Mouse (Mus musculus): ENCODE results near the gene Trim2. TPM values are rescaled to one million over a fixed set of nuclear protein-coding genes. Genes with fewer than 3 reads are reported as not detected.

Trim2 gene
- polyA plus RNA-seq, 1 experiment from 2014 or later, result 137 TPM

DNA sequence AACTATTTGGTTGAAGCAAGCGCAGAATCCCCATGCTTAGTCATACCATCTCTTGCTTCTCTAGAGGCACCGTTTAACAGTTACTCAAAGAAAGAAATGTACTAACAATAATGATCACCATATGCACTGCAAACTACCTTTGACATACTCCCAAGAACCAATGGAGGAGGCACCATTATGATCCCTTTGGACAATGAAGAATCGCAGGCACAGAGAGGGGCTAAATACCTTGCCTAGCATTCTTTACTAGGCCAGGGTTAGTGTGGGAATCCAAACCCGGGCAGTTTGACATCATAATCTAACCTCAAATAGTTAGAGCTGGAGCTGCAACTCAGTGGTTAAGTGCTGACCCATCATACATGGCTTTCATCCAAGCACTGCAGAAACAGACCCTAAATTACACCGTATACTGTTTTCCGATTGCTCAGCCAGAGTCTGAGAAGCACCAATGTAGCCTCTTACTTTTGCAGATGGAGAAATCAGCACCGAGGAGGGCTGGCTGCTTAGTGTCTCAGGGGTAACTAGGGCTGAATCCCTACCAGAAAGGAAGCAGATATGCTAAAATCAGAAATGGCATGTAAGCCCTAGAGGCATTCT lies 97.7 kb downstream of the Trim2 start:
- ATAC-seq (ENCODE audit: low FRiP score), result no peak
- no peak overlapping the region for H3K4me3 ChIP-seq
- no peaks in the 10 kb centered on the region for H3K9me3 ChIP-seq
- 0 out of 2 replicates have a peak overlapping the region, but pooled peaks have one; percentile 9 for H3K27ac ChIP-seq
- H3K9ac ChIP-seq, result no peak overlapping the region
- no peaks in the 10 kb centered on the region for H3K27me3 ChIP-seq
- H3K4me1 ChIP-seq (replicated peaks), result peaks cover 37% of the 10 kb centered on the region
- peaks cover 56% of the 10 kb centered on the region for H3K36me3 ChIP-seq
- WGBS, result 89% methylated on average over 7 of the region's 7 CpGs
- H3K4me2 ChIP-seq, result no peak overlapping the region

- no peaks in the 10 kb centered on the region for H3K27me3 ChIP-seq
- ATAC-seq (ENCODE audit: low FRiP score), result no peak
- H3K4me3 ChIP-seq, result no peak overlapping the region
- H3K9me3 ChIP-seq, result no peaks in the 10 kb centered on the region
- peaks cover 35% of the 10 kb centered on the region for H3K4me1 ChIP-seq (replicated peaks)
- no peak overlapping the region for H3K9ac ChIP-seq
- H3K27ac ChIP-seq, result no peak overlapping the region
- peaks cover 56% of the 10 kb centered on the region for H3K36me3 ChIP-seq
- H3K4me2 ChIP-seq, result no peak overlapping the region
- 94% methylated on average over 7 of the region's 7 CpGs for WGBS
Measured at GRCm38 (mm10) chr3:84208475-84208874, 98.2 kb downstream of the Trim2 start.

DNA sequence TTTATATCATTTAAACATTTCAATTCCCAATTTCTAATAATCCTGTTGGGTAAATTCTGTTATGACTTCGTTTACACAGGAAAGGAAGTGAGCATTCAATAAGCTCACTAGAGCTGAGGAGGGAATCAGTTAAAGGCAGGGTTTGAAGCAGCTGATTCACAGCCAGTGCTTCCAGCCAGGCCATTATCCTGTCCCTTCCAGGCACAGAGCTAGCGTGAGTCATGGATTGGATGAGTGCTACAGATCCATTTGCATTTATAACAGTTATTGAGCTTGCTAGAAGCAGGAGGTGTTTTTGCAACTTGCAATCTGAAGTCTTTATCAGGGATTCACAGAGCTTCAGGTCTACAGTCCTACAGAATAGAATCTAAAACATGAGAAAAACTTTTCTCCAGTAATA lies 99.3 kb downstream of the Trim2 start:
- H3K36me3 ChIP-seq, result peaks cover 57% of the 10 kb centered on the region
- WGBS, result 58% methylated on average over 2 of the region's 2 CpGs
- H3K27me3 ChIP-seq, result no peaks in the 10 kb centered on the region
- no peak overlapping the region for H3K9ac ChIP-seq
- ATAC-seq (ENCODE audit: low FRiP score), result no peak
- no peak overlapping the region for H3K27ac ChIP-seq
- H3K4me3 ChIP-seq, result no peak overlapping the region
- H3K4me2 ChIP-seq, result no peak overlapping the region
- no peaks in the 10 kb centered on the region for H3K9me3 ChIP-seq
- peaks cover 27% of the 10 kb centered on the region for H3K4me1 ChIP-seq (replicated peaks)

DNA sequence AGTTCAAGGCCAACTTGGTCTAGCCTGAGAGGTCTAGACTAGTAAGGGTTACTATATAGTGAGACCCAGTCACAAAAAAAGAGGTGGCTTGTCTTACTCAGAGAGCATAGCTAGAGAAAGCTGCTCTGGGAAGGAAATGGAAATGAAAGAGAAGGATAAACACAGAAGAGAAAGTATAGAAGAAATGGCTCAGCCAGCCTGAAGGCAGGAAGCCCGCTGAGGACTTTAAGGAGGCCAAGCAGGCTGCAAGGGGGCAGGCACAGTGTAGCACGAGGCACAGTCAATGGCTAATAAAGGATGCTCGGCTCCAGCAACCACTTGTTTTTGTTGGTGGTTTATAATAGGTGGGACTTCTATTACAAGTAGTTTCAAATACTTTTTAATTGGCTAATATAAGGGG lies 100.6 kb downstream of the Trim2 start:
- Histone ChIP-seq H3K27me3 (no peaks in the 10 kb centered on the region), H3K36me3 (peaks cover 64% of the 10 kb centered on the region), H3K4me2 (no peak overlapping the region), H3K27ac (no peak overlapping the region), H3K9ac (no peak overlapping the region), H3K9me3 (no peaks in the 10 kb centered on the region), H3K4me1 (replicated peaks) (peaks cover 30% of the 10 kb centered on the region), H3K4me3 (no peak overlapping the region)
- no peak for ATAC-seq (ENCODE audit: low FRiP score)
- WGBS, result 88% methylated on average over 3 of the region's 3 CpGs

DNA sequence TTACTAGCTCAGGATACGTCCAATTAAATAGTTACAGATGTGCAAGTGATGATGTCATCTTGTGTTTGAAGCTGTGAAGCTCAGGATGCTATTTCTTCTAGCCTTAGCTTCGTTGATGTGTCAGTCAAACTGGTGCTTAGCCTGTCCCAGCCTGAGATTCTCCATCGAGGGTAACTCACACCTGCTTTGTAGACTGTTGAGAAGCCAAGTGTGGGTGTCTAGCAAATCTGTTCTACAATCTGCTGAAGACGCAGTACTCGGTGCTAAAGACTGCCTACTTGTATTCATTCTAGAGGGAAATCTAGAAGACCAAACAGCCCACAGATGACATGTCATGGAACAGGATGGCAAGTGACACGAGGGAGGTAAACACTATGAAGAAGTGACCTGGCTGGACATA lies 101.0 kb downstream of the Trim2 start:
- Histone ChIP-seq H3K4me3 (no peak overlapping the region), H3K4me2 (no peak overlapping the region), H3K27me3 (no peaks in the 10 kb centered on the region), H3K36me3 (peaks cover 64% of the 10 kb centered on the region), H3K27ac (no peak overlapping the region), H3K4me1 (replicated peaks) (peaks cover 30% of the 10 kb centered on the region), H3K9me3 (no peaks in the 10 kb centered on the region), H3K9ac (no peak overlapping the region)
- 93% methylated on average over 6 of the region's 6 CpGs for WGBS
- ATAC-seq (ENCODE audit: low FRiP score), result no peak

DNA sequence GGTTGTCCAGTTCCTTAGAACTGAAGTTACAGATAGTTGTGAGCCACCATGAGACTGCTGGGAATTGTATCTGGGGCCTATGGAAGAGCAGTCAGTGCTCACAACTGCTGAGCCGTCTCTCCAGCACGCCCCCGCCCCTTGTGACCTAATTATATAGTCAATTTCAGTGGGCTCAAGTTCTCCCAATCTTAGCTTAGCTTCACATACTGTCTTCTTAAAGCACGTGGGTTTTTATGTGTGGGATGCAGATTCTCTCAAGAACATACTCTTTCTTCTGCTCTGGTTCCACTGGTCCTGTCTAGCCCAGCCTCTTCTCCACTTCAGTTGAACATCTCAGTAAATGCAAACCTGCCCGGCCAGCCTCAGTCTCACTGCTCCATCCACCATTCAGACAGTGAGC lies 102.0 kb downstream of the Trim2 start:
- ATAC-seq (ENCODE audit: low FRiP score), result no peak
- H3K9ac ChIP-seq, result no peak overlapping the region
- no peak overlapping the region for H3K4me2 ChIP-seq
- no peaks in the 10 kb centered on the region for H3K9me3 ChIP-seq
- 88% methylated on average over 5 of the region's 5 CpGs for WGBS
- no peaks in the 10 kb centered on the region for H3K27me3 ChIP-seq
- peaks cover 61% of the 10 kb centered on the region for H3K36me3 ChIP-seq
- H3K4me3 ChIP-seq, result no peak overlapping the region
- H3K27ac ChIP-seq, result no peak overlapping the region
- peaks cover 24% of the 10 kb centered on the region for H3K4me1 ChIP-seq (replicated peaks)

GRCm38 (mm10) chr3:84200559-84201420 lies 105.9 kb downstream of the Trim2 start:
- Histone ChIP-seq H3K9ac (no peak overlapping the region), H3K4me3 (no peak overlapping the region), H3K36me3 (peaks cover 34% of the 10 kb centered on the region), H3K4me1 (replicated peaks) (peaks cover 16% of the 10 kb centered on the region), H3K27me3 (no peaks in the 10 kb centered on the region), H3K27ac (peak overlapping the region; percentile 79), H3K4me2 (no peak overlapping the region), H3K9me3 (no peaks in the 10 kb centered on the region)
- peak; percentile 82 for ATAC-seq (ENCODE audit: low FRiP score)
- 47% methylated on average over 13 of the region's 13 CpGs for WGBS

GRCm38 (mm10) chr3:84199516-84199915 lies 107.2 kb downstream of the Trim2 start:
- no peak overlapping the region for H3K27ac ChIP-seq
- no peak overlapping the region for H3K4me3 ChIP-seq
- H3K9me3 ChIP-seq, result no peaks in the 10 kb centered on the region
- no peak overlapping the region for H3K4me2 ChIP-seq
- H3K27me3 ChIP-seq, result no peaks in the 10 kb centered on the region
- H3K9ac ChIP-seq, result no peak overlapping the region
- no peak for ATAC-seq (ENCODE audit: low FRiP score)
- peaks cover 16% of the 10 kb centered on the region for H3K4me1 ChIP-seq (replicated peaks)
- 96% methylated on average over 9 of the region's 9 CpGs for WGBS
- H3K36me3 ChIP-seq, result peaks cover 22% of the 10 kb centered on the region

DNA sequence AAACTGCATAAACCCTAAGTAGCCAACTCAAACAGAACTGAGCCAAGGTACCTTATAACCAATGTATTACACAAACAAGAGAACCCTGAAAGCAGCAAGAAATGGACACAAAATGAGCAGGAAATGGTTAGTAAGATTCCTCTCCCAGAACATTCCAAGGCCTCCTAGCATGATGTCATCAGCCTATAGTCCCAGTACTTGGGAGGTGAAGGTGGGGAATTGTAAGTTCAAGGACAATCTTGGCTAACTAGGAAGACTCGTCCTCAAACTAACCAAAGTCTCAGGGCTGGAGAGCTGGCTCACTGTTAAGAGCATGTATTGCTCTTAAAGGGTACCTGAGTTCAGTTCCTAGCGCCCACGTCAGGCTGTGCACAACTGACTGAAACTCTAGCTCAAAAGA lies 108.4 kb downstream of the Trim2 start:
- ATAC-seq (ENCODE audit: low FRiP score), result no peak
- Histone ChIP-seq H3K9ac (no peak overlapping the region), H3K27me3 (no peaks in the 10 kb centered on the region), H3K9me3 (no peaks in the 10 kb centered on the region), H3K36me3 (peaks cover 27% of the 10 kb centered on the region), H3K4me3 (no peak overlapping the region), H3K4me2 (no peak overlapping the region), H3K27ac (no peak overlapping the region), H3K4me1 (replicated peaks) (peaks cover 16% of the 10 kb centered on the region)
- 94% methylated on average over 3 of the region's 3 CpGs for WGBS

GRCm38 (mm10) chr3:84193881-84194280 lies 112.8 kb downstream of the Trim2 start:
- Histone ChIP-seq H3K27ac (no peak overlapping the region), H3K4me2 (no peak overlapping the region), H3K27me3 (no peaks in the 10 kb centered on the region), H3K9ac (no peak overlapping the region), H3K9me3 (no peaks in the 10 kb centered on the region), H3K4me1 (replicated peaks) (peaks cover 19% of the 10 kb centered on the region), H3K4me3 (no peak overlapping the region), H3K36me3 (peaks cover 57% of the 10 kb centered on the region)
- 51% methylated on average over 4 of the region's 4 CpGs for WGBS
- ATAC-seq (ENCODE audit: low FRiP score), result no peak

DNA sequence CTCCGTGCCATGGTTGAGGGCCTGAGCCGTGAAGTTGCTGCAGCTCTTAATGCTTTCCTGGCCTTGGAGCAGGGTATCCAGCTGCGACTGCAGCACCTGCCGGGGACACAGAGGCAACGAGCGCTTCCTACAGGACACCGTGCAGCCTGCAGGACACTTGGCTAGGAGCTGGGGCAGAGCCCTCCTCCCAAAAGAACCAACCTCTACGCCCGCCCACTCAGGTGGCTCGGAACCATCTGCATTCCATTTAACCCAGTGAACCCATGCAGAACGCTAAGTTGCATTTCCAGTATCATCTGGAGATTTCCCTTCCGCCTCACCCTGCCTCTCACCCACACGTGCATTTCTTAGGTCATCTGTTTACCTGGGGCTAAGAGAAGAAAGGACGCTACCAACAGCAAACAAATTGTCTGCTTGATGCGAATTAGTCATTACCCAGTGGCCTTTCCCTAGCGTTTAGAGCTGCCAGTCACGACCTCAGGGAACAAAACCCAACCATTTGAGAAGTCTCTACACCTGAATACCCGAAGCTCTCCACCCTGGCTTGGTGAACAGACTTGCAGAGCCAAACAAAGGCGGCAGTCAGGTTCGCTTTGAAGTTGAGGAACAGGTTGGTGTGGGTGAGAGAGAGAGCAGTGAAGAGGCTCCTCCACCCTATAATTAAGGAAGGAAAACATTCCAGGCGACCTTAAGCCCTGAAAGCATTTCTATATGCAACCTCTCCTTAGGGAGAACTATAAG lies 115.4 kb downstream of the Trim2 start:
- peak overlapping the region; percentile 29 for H3K4me2 ChIP-seq
- 47% methylated on average over 21 of the region's 21 CpGs for WGBS

GRCm38 (mm10) chr3:84190513-84191061 lies 116.1 kb downstream of the Trim2 start:
- peak; percentile 40; the same call in 1 of the 2 replicates for ATAC-seq (ENCODE audit: low FRiP score)
- no peaks in the 10 kb centered on the region for H3K27me3 ChIP-seq
- peak overlapping the region; percentile 29 for H3K4me2 ChIP-seq
- no peak overlapping the region for H3K4me3 ChIP-seq
- H3K9me3 ChIP-seq, result no peaks in the 10 kb centered on the region
- H3K9ac ChIP-seq, result peak overlapping the region; percentile 35; the same call in 1 of the 2 replicates
- WGBS, result 22% methylated on average over 41 of the region's 41 CpGs
- peaks cover 54% of the 10 kb centered on the region for H3K36me3 ChIP-seq
- 0 out of 2 replicates have a peak overlapping the region, but pooled peaks have one; percentile 19 for H3K27ac ChIP-seq
- peaks cover 19% of the 10 kb centered on the region for H3K4me1 ChIP-seq (replicated peaks)

More for the DNA sequence above, 115.4 kb downstream of the Trim2 start:
- 0 out of 2 replicates have a peak overlapping the region, but pooled peaks have one; percentile 19 for H3K27ac ChIP-seq
- peaks cover 58% of the 10 kb centered on the region for H3K36me3 ChIP-seq
- no peak overlapping the region for H3K4me3 ChIP-seq
- no peaks in the 10 kb centered on the region for H3K9me3 ChIP-seq
- peak; percentile 4; the same call in 1 of the 2 replicates for ATAC-seq (ENCODE audit: low FRiP score)
- H3K4me1 ChIP-seq (replicated peaks), result peaks cover 19% of the 10 kb centered on the region
- H3K9ac ChIP-seq, result no peak overlapping the region
- H3K27me3 ChIP-seq, result no peaks in the 10 kb centered on the region

All from hindbrain, embryonic 13.5 days (tissue).